Mouse (Mus musculus) spleen, postnatal 4 days (tissue): ENCODE data around the gene Fam155a.
"Not testable (repeated sequence)": the region's sequence is repeated elsewhere in the genome, so short reads cannot be mapped to it uniquely, and the experiment has no call there.

ENCODE experiments used
- DNase-seq, 2 experiments: peaks; one replicate each; pipeline ENCODE4 v3.0.0; 2022; ENCODE audit warnings: low spot score in 2 of 2

The Fam155a gene

DNA sequence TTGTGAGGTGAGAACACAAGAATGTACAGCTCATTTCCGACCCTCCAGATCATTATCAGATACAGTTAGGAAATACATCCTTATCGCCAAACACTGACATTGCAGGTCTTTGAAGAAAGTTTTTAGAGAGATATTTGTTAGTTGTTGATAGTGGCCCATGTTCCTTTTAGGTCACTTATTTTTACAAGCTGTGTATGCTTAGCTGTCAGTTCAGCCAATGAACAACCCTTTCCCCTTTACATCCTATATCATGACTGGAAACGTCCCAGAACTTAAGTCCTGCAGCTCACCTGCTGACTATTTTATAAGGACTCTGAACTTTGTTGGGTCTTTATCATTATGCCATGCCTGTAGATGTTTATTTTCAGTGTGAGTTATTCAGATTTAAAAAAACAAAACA is 366.3 kb downstream of the Fam155a start:
- DNase-seq = no peak

- DNase-seq = no peak
These were observed 368.6 kb downstream of the Fam155a start for GRCm38 (mm10) chr8:9402393-9402792.

DNA sequence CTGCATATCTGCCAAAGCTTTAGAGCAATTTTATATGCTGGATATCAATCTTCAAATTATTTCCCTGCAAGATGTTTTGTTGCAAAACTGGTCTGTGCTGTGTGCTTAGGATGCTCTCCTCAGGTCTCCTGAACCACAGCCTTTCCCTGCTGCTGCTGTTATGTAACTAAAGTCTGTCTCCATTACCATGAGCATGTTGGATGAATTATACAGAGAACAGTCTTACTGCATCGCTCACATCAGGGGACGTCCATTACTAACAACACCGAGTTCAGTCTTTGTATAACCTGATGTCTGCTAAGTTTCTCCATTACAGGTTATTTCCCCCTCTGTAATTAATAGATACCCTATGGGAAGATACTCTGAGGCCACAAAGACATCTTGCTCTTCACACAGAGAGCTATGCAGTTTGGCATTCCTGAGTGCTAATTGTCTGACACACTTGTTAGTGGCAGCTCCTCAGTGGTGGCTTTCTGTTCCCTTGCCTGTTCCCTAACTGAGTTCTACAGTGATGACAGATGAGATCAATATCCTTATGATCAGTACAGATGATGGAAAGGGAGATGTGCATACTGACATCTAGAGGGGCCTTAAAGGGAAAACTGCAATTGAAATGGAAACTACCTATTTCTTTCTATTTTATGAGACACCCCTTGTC is 372.2 kb downstream of the Fam155a start:
- no peak for DNase-seq

GRCm38 (mm10) chr8:9398040-9398439 is 372.9 kb downstream of the Fam155a start:
- no peak for DNase-seq

GRCm38 (mm10) chr8:9394670-9395069 is 376.3 kb downstream of the Fam155a start:
- DNase-seq = no peak

DNA sequence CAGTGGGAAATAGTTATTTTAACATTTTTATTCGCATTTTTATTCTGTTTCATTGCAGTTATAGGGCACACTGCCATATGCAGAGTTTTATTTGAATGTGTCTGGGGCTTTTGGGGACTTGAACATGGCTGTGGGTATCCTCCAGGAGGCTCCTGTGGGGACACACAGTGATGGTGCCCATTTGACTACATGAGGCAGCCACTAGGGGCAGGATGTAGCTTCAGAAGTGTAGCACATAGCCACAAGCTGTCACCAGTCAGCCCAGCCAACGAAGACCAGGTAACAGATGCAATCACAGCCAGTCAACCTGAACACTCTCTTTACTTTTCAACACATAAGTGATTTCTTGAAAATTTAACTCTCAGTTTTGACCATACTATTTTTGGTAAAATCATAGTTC is 377.7 kb downstream of the Fam155a start:
- DNase-seq = no peak

DNA sequence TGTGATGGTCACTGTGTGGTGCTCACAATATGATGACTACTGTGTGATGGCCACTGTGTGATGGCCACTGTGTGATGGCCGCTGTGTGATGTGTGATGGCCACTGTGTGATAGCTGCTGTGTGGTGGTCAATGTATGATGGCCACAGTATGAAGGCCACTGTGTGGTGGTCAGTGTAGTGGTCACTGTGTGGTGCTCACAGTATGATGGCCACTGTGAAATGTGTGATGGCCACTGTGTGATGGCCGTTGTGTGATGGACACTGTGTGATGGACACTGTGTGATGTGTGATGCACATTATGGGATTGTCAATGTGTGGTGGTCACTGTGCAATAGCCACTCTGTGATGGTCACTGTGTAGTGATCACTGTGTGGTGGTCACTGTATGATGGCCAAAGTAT is 380.7 kb downstream of the Fam155a start:
- DNase-seq = not testable (repeated sequence)

DNA sequence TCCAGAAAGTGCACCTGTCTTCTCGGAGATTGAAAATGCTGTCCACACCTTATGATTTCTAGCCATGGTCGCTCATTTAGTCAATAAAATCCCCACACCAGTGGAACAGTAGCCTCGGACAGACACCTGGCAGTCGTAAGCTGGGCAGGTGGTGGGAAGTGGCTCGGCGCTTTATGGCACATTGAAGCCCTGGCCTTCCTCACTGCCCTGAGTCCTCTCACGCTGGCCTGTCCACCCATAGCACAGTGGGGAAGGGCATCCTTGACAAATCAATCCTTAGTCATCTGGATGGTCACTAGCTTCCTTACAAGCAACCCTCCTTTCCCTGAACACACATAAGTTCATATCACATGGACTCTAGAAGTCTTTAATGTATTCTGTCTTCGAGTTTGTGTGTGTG is 401.8 kb downstream of the Fam155a start:
- DNase-seq = no peak

DNA sequence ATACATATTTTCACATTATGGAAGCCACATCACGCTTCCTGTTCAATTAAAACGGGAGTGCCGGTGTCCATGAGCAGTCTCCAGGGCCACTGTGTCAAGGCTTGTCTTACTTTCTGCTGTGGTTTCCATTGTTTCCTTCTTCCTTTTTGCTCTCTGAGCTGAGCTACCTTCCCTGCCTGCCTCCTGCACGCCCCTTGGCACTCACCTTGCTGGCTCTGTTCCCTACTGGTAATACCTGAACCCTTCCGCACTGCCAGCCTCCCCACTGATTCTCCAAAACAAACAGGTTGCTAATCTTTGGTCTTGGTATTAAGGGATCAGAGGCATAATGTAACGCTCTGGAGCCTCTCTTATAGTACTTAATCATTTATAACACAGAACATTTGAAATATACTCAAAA is 403.2 kb downstream of the Fam155a start:
- DNase-seq = no peak

GRCm38 (mm10) chr8:9365381-9365780 is 405.6 kb downstream of the Fam155a start:
- peak in 1 of 2 experiments; percentile 18 for DNase-seq

DNA sequence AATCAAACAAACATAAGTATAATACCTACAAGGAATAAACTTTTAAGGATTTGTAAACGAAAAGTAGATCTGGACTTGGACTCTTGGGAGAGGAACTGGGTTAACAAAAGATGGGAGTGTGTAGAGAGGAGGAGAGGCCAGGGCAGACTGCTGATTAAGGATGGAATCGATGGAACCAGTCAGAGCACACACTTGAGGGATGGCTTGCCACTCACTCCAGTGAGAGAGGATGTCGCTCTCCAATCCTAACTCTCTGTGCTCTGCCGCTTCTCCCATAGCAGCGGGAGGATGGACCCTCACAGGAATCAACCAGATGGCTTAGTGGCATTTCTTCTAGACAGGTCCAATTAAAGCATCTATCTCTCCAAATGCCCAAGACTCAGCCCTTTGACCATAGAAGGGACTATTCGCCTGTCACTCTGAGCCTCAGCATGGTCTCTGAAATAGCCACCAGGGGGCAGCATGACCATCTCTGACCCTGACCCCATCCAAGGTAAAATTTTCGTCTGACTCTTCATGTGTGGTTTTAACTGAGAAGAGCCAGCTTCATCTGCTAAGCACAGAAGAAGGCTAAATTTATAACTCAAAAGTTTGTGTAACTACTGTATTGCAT is 422.3 kb downstream of the Fam155a start:
- no peak for DNase-seq

DNA sequence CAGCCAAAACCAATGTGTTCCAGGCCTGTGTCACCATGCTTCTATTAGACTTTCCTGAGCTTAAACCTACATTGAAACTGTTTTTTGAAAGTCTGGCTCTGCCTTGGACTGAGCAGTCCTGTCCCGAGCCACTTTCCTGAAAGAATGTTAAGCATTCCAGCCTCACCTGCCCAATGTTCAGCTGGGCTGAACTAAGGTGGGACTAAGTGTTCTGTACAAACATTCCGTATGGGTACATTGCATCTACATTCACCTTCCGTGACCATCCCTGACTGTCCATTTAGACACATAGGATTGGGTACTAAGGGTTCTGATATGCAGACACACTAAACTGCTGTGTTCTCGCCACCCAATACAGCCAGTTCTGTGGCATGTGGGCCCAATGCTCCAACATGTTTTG is 423.8 kb downstream of the Fam155a start:
- no peak for DNase-seq

GRCm38 (mm10) chr8:9344136-9344535 is 426.8 kb downstream of the Fam155a start:
- no peak for DNase-seq

DNA sequence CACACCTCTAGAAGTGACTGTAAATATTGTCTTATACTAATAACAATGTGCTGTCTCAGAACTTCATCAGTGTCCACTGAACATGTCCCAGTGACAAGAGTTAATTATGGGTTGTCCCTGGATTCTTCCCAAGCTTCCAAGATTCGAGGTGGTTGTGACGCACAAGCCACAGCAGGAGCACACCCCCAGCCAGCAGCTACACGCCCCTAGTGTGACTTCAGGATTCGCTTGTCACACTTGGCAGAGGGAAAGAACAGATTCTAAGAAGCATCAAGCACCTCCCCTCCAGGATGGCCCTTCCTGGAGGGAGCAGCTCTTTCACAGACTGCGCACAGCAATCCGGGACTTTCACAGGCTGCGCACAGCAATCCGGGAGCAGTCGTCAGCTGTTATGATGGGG is 428.0 kb downstream of the Fam155a start:
- DNase-seq = no peak

GRCm38 (mm10) chr8:9342593-9342992 is 428.4 kb downstream of the Fam155a start:
- DNase-seq = no peak

GRCm38 (mm10) chr8:9337905-9338304 is 433.1 kb downstream of the Fam155a start:
- no peak for DNase-seq

GRCm38 (mm10) chr8:9335933-9336303 is 435.0 kb downstream of the Fam155a start:
- DNase-seq = no peak

DNA sequence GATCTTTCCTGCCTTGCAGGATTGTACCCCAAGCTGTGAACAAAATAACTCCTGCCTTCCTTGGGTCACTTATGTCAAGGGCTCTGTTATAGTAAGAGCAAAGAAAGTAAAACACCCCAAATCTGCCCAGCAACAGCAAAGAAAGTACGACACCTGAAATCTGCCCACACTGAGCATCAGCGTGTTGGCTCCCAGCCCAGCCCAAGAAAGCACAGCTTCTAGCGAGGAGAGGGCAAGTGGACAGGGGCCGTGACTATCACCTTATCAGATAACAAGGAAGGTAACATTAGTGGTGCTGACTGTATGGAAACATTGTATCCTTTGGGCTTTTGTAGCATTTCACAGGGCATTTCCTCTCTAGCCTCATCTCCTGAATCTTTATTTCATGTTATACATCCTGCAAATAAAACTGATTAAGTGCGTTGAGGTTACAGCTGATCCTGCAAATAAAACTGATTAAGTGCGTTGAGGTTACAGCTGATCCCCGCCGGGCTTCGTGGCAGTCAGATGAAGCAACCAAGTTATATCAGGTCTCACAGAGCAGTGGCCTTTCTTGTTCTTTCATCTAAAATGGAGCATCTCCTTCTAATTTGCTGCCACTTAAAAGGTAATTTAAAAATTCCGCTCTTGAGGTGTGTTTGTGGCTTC is 435.6 kb downstream of the Fam155a start:
- DNase-seq = no peak

- no peak for DNase-seq
These were observed 438.2 kb downstream of the Fam155a start for GRCm38 (mm10) chr8:9332766-9333165.

- no peak for DNase-seq
These were observed 461.5 kb downstream of the Fam155a start for GRCm38 (mm10) chr8:9309456-9309855.

- no peak for DNase-seq
These were observed 467.3 kb downstream of the Fam155a start for GRCm38 (mm10) chr8:9303526-9304135.

- no peak for DNase-seq
These were observed 475.9 kb downstream of the Fam155a start for GRCm38 (mm10) chr8:9295046-9295445.

DNA sequence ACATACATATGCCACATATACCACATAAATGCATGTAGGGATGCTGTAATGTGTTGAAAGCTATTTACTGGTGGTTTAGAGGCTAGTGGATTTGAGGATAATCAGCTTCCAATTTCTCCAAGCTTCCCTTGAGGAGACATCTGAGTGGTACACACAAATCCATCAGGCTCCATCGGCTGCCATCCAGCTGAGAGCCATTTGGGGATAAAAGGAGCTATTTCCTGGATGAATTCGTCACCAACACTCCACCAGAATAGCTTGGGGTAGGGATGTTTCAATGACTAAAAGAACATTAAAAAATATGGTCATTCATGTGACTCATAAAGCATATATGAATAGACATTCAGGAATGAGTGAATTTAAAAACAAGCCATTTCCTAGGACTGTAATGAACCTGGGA is 478.4 kb downstream of the Fam155a start:
- no peak for DNase-seq
